In the genomic region with DNA sequence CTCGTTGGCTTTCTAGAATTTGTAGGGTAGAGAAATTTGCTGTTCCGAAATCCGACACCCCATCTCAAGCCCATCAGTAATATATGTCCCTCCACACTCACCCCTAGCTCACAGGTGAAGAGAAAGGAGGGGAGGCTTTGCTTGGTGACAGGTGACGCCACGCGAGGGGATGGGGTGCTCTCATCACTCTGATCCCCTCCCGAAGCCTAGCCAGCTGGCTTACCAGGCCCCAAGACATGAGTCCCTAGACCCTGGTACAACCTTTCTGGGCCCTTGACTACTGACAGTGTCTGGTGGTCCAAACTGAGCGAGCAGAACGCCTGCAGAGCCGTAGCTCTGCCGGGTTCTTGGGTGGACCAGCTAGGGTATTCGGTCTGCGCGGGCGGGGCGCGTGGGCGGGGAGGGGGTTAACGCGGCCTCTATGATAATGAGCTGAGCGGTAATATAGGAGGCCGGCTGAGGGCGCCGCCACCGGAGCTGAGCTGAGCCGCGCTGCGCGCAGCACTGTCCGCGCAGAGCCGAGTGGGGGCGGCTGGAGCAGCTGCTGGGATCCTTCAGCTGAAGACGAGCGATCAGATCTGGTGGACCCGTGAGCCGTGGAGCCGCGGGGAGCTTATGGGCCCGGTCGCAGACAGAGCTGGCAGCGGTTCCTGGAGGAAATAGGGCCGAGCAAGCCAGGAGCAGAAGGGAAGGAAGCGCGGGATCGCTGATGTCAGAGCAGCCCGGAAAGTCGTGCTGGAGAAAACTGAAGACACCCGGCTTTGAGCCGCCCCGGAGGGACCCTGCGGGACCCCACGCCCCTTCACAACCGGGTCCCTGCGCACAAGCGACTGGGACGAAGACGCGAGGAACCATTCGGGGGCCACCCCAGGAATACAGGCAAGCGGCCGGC, we compare ENCODE assay signal across 8 mouse cellular contexts. TPM values are rescaled to one million over a fixed set of nuclear protein-coding genes. Genes with fewer than 3 reads are reported as not detected.
DNase-seq lines count a peak whose midpoint lies in the region; ATAC-seq lines count a peak whose summit lies in the region.

No protein-coding gene starts in this region.

- peak; percentile 93 for DNase-seq in 3134 (ENCODE audit: extremely low read depth, insufficient read length, low spot score)
- peak; percentile 67 for DNase-seq in c-Kit-positive CD71-positive TER-119-negative erythroid progenitor cells, embryonic 14.5 days (ENCODE audit: low read depth)
- peak; percentile 84 for DNase-seq in forebrain, embryonic 10.5 days (ENCODE audit: extremely low spot score, low spot score)
- peak; percentile 93 for DNase-seq in kidney, postnatal 14 days
- peak; percentile 89 for DNase-seq in neural tube, embryonic 11.5 days (ENCODE audit: low spot score)

- peak; percentile 90 for ATAC-seq in heart, embryonic 14.5 days (ENCODE audit: insufficient number of reproducible peaks, insufficient read depth, low FRiP score, low read depth)
- peak; percentile 93 for ATAC-seq in liver, embryonic 12.5 days
- peak; percentile 94 for ATAC-seq in neural tube, embryonic 11.5 days (ENCODE audit: insufficient read depth, low FRiP score, low TSS enrichment)
- ATAC-seq in stomach, embryonic 16.5 days (ENCODE audit: insufficient read depth, low FRiP score): peak; percentile 95

- peaks cover 30% of the 10 kb centered on the region for H3K27me3 ChIP-seq in forebrain, embryonic 10.5 days (ENCODE audit: poor library complexity, severe bottlenecking)
- no peaks in the 10 kb centered on the region for H3K27me3 ChIP-seq in heart, embryonic 14.5 days (ENCODE audit: control insufficient read depth, insufficient read depth, low read length)
- H3K27me3 ChIP-seq in liver, embryonic 12.5 days (replicated peaks): peaks cover 23% of the 10 kb centered on the region; the same call in 1 of the 2 replicates
- no peaks in the 10 kb centered on the region for H3K27me3 ChIP-seq in neural tube, embryonic 11.5 days (ENCODE audit: control insufficient read depth, insufficient read depth, low read length)
- H3K27me3 ChIP-seq in stomach, embryonic 16.5 days (ENCODE audit: control insufficient read depth, insufficient read depth, low read length): no peaks in the 10 kb centered on the region

- peak overlapping the region; percentile 92 for H3K9ac ChIP-seq in heart, embryonic 14.5 days (ENCODE audit: low read length)
- H3K9ac ChIP-seq in liver, embryonic 12.5 days: peak overlapping the region; percentile 78
- H3K9ac ChIP-seq in neural tube, embryonic 11.5 days (ENCODE audit: low read length): peak overlapping the region; percentile 86
- peak overlapping the region; percentile 93 for H3K9ac ChIP-seq in stomach, embryonic 16.5 days (ENCODE audit: low read length)

- H3K9me3 ChIP-seq in forebrain, embryonic 10.5 days: no peaks in the 10 kb centered on the region
- H3K9me3 ChIP-seq in heart, embryonic 14.5 days (ENCODE audit: control insufficient read depth, low read length): no peaks in the 10 kb centered on the region
- H3K9me3 ChIP-seq in liver, embryonic 12.5 days (replicated peaks): no peaks in the 10 kb centered on the region
- H3K9me3 ChIP-seq in neural tube, embryonic 11.5 days (ENCODE audit: control insufficient read depth, low read length): no peaks in the 10 kb centered on the region
- H3K9me3 ChIP-seq in stomach, embryonic 16.5 days (replicated peaks; ENCODE audit: control insufficient read depth, low read length): no peaks in the 10 kb centered on the region

- peak overlapping the region; percentile 97 for H3K4me2 ChIP-seq in heart, embryonic 14.5 days (ENCODE audit: low read length)
- H3K4me2 ChIP-seq in liver, embryonic 12.5 days: peak overlapping the region; percentile 98
- peak overlapping the region; percentile 74 for H3K4me2 ChIP-seq in neural tube, embryonic 11.5 days (ENCODE audit: low read depth)
- H3K4me2 ChIP-seq in stomach, embryonic 16.5 days (ENCODE audit: low read depth, low read length): peak overlapping the region; percentile 93

- peaks cover 63% of the 10 kb centered on the region for H3K4me1 ChIP-seq in forebrain, embryonic 10.5 days
- peaks cover 21 to 37% of the 10 kb centered on the region in 2 experiments for H3K4me1 ChIP-seq in heart, embryonic 14.5 days (ENCODE audit: control insufficient read depth in 2 of 2, insufficient read depth in 2 of 2, low read length in 2 of 2)
- H3K4me1 ChIP-seq in liver, embryonic 12.5 days: peaks cover 53% of the 10 kb centered on the region
- H3K4me1 ChIP-seq in neural tube, embryonic 11.5 days (ENCODE audit: control insufficient read depth, insufficient read depth, low read length): peaks cover 28% of the 10 kb centered on the region
- peaks cover 34% of the 10 kb centered on the region for H3K4me1 ChIP-seq in stomach, embryonic 16.5 days (ENCODE audit: control insufficient read depth, insufficient read depth, low read length)

- 1% methylated on average over 62 of the region's 62 CpGs for WGBS in forebrain, embryonic 10.5 days
- WGBS in heart, embryonic 14.5 days: under 1% methylated on average over 62 of the region's 62 CpGs
- under 1% methylated on average over 62 of the region's 62 CpGs for WGBS in liver, embryonic 12.5 days (ENCODE audit: insufficient replicate concordance)
- WGBS in neural tube, embryonic 11.5 days: under 1% methylated on average over 62 of the region's 62 CpGs
- WGBS in stomach, embryonic 16.5 days: under 1% methylated on average over 62 of the region's 62 CpGs

- H3K27ac ChIP-seq in forebrain, embryonic 10.5 days: peak overlapping the region; percentile 85
- peak overlapping the region; percentile 79 to 92 for H3K27ac ChIP-seq in heart, embryonic 14.5 days (replicated peaks in 1 of 2; ENCODE audit: control insufficient read depth in 1 of 2, insufficient read depth in 1 of 2, low read depth in 2 of 2, low read length in 2 of 2)
- peak overlapping the region; percentile 60 for H3K27ac ChIP-seq in liver, embryonic 12.5 days
- peak overlapping the region; percentile 77 for H3K27ac ChIP-seq in neural tube, embryonic 11.5 days (ENCODE audit: low read depth, low read length)
- peak overlapping the region; percentile 87 for H3K27ac ChIP-seq in stomach, embryonic 16.5 days (ENCODE audit: low read length)

- no peaks in the 10 kb centered on the region for H3K36me3 ChIP-seq in forebrain, embryonic 10.5 days (replicated peaks)
- no peaks in the 10 kb centered on the region for H3K36me3 ChIP-seq in heart, embryonic 14.5 days (ENCODE audit: control insufficient read depth, insufficient read depth, low read length)
- H3K36me3 ChIP-seq in liver, embryonic 12.5 days: no peaks in the 10 kb centered on the region
- no peaks in the 10 kb centered on the region for H3K36me3 ChIP-seq in neural tube, embryonic 11.5 days (ENCODE audit: control insufficient read depth, insufficient read depth, low read length)
- no peaks in the 10 kb centered on the region for H3K36me3 ChIP-seq in stomach, embryonic 16.5 days (ENCODE audit: control insufficient read depth, insufficient read depth, low read length)

- peak overlapping the region; percentile 81 for H3K4me3 ChIP-seq in forebrain, embryonic 10.5 days
- H3K4me3 ChIP-seq in heart, embryonic 14.5 days (ENCODE audit: control insufficient read depth in 1 of 2, insufficient read depth in 1 of 2, low read depth in 1 of 2, low read length in 2 of 2): peak overlapping the region; percentile 79 to 93
- H3K4me3 ChIP-seq in liver, embryonic 12.5 days: peak overlapping the region; percentile 76
- H3K4me3 ChIP-seq in neural tube, embryonic 11.5 days (ENCODE audit: low read depth, low read length): peak overlapping the region; percentile 86
- H3K4me3 ChIP-seq in stomach, embryonic 16.5 days (replicated peaks; ENCODE audit: low read length): peak overlapping the region; percentile 93

RNA-seq across cellular contexts. Expression of a gene that starts 1.6 kb away (rescaled TPM):
- polyA plus RNA-seq in forebrain, embryonic 10.5 days (2016; fragmentation: Nextera tagmentation; extraction: Ambion mirVana): 6.5 and 7.4 TPM in 2 replicates
- 6.5 and 6.9 TPM in 2 replicates for polyA plus RNA-seq in heart, embryonic 14.5 days (2014; fragmentation: Nextera tagmentation; extraction: Ambion mirVana)
- polyA plus RNA-seq in liver, embryonic 12.5 days (2016; fragmentation: Nextera tagmentation; extraction: Ambion mirVana): 1.8 and 2.1 TPM in 2 replicates
- polyA plus RNA-seq in neural tube, embryonic 11.5 days (2014; fragmentation: Nextera tagmentation; extraction: Ambion mirVana): 24.6 and 26.4 TPM in 2 replicates
- polyA plus RNA-seq in stomach, embryonic 16.5 days (2015; fragmentation: Nextera tagmentation; extraction: Ambion mirVana): 7.3 and 8.2 TPM in 2 replicates

Comparison
In these comparisons a context has a peak if more than half of its experiments do, and no peak if none do; other contexts are left out.
1. Peak in every context shown above with its lines: DNase-seq, ATAC-seq, H3K4me3 ChIP-seq and H3K27ac ChIP-seq.